Mouse (Mus musculus): ENCODE results near the gene Plcb4.

The Plcb4 gene

DNA sequence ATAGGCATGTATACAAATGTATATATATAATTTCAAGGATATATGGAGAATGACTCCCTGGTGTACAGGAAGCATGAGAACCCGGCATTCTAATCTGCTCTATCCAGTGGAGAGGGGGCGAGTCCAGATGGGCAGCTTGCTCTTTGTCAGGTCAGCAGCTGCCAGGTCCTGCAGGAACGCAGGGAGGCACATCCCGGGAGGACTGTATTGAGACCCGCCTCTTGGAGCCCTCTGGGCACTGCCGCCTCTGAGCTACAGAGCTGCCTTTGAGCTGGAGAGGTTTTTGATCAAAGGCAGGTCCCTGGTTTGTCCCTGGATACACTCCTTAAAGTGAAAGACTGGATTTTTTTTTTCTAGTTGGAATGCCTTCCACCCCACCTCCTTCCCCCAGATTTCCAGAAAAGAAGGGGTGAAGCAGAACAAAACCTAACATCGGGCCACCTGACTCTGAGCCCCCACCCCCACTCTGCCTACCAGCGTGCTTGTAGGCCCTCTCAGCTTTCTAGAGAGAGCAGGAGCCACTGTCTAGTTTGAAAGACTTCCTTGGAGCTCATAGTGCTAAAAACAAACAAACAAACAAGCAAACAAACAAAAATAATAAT lies 393.0 kb downstream of the Plcb4 start, which contains the start of gene Lamp5:
Lamp5 (plus strand) TSS at position 552 of the 602 bp plus-strand sequence.
- peak; percentile 64 for DNase-seq

DNA sequence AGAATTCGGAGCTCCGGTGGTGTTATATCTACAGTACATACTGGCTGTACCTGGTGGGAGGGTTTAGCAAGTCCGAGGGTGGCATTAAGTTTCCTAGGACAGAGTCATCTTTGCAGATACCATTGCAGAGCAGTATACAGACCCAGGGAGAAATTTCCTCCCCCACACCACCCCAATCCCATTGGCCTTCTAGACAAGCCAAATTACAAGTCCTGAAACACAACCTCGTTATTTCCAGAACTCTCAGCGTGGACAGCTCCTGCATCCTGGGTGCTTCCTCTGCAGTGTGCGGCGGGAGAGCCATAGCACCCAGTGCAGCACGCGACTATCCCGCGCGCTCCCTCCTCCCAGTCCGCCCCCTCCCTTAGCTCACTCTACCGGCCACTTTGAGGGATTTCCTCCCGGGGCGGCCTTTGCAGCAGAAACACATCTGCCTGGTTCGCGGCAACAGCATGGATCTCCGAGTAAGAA lies 399.1 kb downstream of the Plcb4 start:
- DNase-seq = peak; percentile 39

DNA sequence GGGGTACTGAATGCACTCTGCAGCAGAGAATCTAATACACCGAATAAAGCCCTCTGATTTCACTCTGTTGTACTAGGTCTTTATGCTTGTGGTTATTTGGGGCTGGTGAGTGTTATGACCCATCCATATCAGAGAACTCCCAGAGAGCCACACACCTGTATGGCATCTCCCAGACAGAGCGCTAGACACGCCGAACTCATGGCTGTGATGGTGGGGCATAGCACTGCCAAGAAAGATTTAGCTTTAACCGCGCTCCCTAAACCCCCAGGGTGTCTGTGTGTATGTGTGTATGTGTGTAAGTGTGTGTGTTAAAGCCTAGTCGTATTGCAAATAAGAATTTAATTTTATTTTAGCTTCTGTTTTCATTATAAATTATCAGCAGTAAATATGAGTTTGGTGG lies 399.6 kb downstream of the Plcb4 start:
- DNase-seq = peak; percentile 18

DNA sequence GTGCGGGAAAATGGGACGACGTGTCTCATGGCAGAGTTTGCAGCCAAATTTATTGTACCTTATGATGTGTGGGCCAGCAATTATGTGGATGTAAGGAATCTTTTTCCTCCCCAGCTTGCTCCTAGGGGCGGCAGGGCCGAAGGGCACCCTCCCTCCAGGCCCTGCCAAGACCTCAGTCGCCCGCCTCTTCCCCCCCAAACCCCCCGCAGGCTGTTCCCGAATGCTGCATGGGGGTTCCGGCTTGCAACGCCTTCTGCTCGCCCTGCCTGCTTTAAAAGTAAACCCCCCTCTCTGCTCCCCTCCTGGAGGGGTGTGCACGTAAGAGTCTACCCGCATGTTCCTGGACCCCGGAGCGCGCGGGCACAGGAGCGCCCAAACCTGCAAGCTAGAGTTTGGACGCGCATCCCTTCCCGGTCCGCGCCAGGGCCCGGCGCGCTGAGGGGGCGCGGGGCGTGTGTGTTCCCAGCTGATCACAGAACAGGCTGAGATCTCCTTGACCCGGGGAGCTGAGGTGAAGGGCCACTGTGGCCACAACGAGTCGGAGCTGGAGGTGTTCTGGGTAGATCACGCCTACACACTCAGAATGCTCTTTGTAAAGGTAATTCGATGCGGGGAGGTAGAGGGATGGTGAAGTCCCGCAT lies 400.3 kb downstream of the Plcb4 start:
- peak; percentile 48 for DNase-seq

Data from embryo, embryonic 11 days (tissue).